ENCODE assay signal across 27 mouse cellular contexts in the genomic region with DNA sequence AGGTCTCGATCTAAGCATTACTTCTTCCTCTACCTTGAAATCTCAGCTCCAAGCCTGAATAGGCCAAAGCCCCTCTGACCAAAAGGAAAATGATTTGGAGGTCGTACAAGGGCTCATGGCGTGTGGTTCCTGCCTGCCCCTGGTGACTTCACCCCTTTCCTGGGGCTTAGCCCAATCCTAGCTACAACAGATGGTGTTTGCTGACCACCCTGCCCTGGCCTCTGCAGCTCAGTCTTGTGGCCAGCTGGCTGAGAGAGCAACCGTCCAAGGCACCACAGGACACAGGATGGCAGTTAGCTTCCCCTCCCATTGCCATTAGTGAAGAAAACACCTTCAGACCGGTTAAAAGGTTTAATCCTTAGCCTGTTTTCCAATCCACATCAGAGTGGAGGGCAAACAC. TPM values are rescaled to one million over a fixed set of nuclear protein-coding genes. Genes with fewer than 3 reads are reported as not detected.
A peak's percentile ranks its signal among the peaks of the same experiment; 100 is the strongest.
DNase-seq lines count a peak whose midpoint lies in the region; ATAC-seq lines count a peak whose summit lies in the region.
"Had no signal": no experiment of that assay in that cellular context is flagged by ENCODE, and none has a peak within 500 bp of the region (broad histone marks: within the 10 kb centered on the region; RNA-seq: fewer than 3 reads in every experiment).

No protein-coding gene starts in this region.

- intact Hi-C loops in left cerebral cortex, postnatal 4 days (cut with DNase I) = no loop called here
- intact Hi-C loops in left cerebral cortex, postnatal 14 days (cut with DNase I) = no loop called here

- no peak for ATAC-seq in kidney, embryonic 16.5 days (ENCODE audit: low FRiP score, low TSS enrichment)
- ATAC-seq: forebrain, embryonic 14.5 days; intestine, postnatal 0 days; liver, embryonic 12.5 days; lung, postnatal 0 days; Patski had no signal

- H3K36me3 ChIP-seq in kidney, embryonic 16.5 days (ENCODE audit: insufficient read depth, low read length) = no peaks in the 10 kb centered on the region
- H3K36me3 ChIP-seq: hindbrain, embryonic 12.5 days; liver, embryonic 12.5 days had no signal

- no peak overlapping the region for H3K4me3 ChIP-seq in kidney, embryonic 16.5 days (ENCODE audit: low read length)
- H3K4me3 ChIP-seq: hindbrain, embryonic 12.5 days; layer of hippocampus, adult 2 months; left cerebral cortex, adult 2 months; liver, embryonic 12.5 days had no signal

- H3K27me3 ChIP-seq in kidney, embryonic 16.5 days (ENCODE audit: insufficient read depth, low read length) = peaks cover 13% of the 10 kb centered on the region

- no peak overlapping the region for H3K27ac ChIP-seq in kidney, embryonic 16.5 days (ENCODE audit: low read length)
- H3K27ac ChIP-seq: hindbrain, embryonic 12.5 days; layer of hippocampus, adult 2 months; left cerebral cortex, adult 2 months; liver, embryonic 12.5 days had no signal

- 67% methylated on average over 5 of the region's 5 CpGs for WGBS in kidney, embryonic 16.5 days

- H3K4me1 ChIP-seq in kidney, embryonic 16.5 days (ENCODE audit: insufficient read depth, low read length) = no peaks in the 10 kb centered on the region
- H3K4me1 ChIP-seq: hindbrain, embryonic 12.5 days; liver, embryonic 12.5 days had no signal

- peak; percentile 67 for DNase-seq in left cerebral cortex, postnatal 4 days
- DNase-seq in left cerebral cortex, postnatal 14 days (ENCODE audit: low spot score in 2 of 2) = no peak
- peak; percentile 91 for DNase-seq in cerebellum, adult 11-12 months
- peak; percentile 92 for DNase-seq in cerebellum, adult 9-11 months
- DNase-seq in retina, embryonic 14.5 days (ENCODE audit: low spot score) = peak; percentile 13
- no peak for DNase-seq in lung, postnatal 4 days
- DNase-seq in natural killer cell, adult 2 months (ENCODE audit: low spot score in 2 of 2) = no peak
- DNase-seq: adrenal gland, postnatal 25 days; gastrocnemius, postnatal 25 days; heart, adult 11 months; heart, postnatal 36 days; kidney, adult 9 months; kidney, postnatal 25 days; lung, adult 18-20 months; spleen, adult 18-20 months; thymus, postnatal 25 days had no signal

- H3K9ac ChIP-seq in kidney, embryonic 16.5 days (replicated peaks; ENCODE audit: low read length) = no peak overlapping the region
- H3K9ac ChIP-seq: hindbrain, embryonic 12.5 days; liver, embryonic 12.5 days had no signal

- H3K9me3 ChIP-seq in kidney, embryonic 16.5 days (ENCODE audit: low read length) = no peaks in the 10 kb centered on the region
- H3K9me3 ChIP-seq: hindbrain, embryonic 12.5 days; liver, embryonic 12.5 days had no signal

- H3K4me2 ChIP-seq in kidney, embryonic 16.5 days (replicated peaks; ENCODE audit: low read depth, low read length) = no peak overlapping the region
- H3K4me2 ChIP-seq: heart, embryonic 11.5 days; hindbrain, embryonic 12.5 days; liver, embryonic 12.5 days had no signal

RNA-seq across cellular contexts. Expression of gene Emilin3, which starts 6.0 kb away (rescaled TPM):
- total RNA-seq in left cerebral cortex, postnatal 4 days (2021) = under 1 TPM; 0.20 to 0.26 TPM
- under 1 TPM; 0.35 to 0.57 TPM for total RNA-seq in left cerebral cortex, postnatal 14 days (2021)
- polyA plus RNA-seq in kidney, embryonic 16.5 days (2015; fragmentation: Nextera tagmentation; extraction: Ambion mirVana) = 7.7 and 11.5 TPM in 2 replicates
- total RNA-seq: adrenal gland, postnatal 25 days; MEL had no signal
- polyA plus RNA-seq: Patski had no signal

RNA-seq across cellular contexts. Expression of gene Lpin3, which starts 25.6 kb away (rescaled TPM):
- under 1 TPM; 0.16 to 0.36 TPM for total RNA-seq in left cerebral cortex, postnatal 4 days (2021)
- total RNA-seq in left cerebral cortex, postnatal 14 days (2021) = 1 to 10 TPM in 1 of 2 experiments, under 1 TPM in 1; 0.30 to 1.2 TPM
- 3.5 and 3.7 TPM in 2 replicates for polyA plus RNA-seq in kidney, embryonic 16.5 days (2015; fragmentation: Nextera tagmentation; extraction: Ambion mirVana)

RNA-seq across cellular contexts. Expression of gene Zhx3, which starts 33.3 kb away (rescaled TPM):
- 10 to 100 TPM; 68.2 to 68.4 TPM for total RNA-seq in left cerebral cortex, postnatal 4 days (2021)
- 10 to 100 TPM; 74.2 to 84.2 TPM for total RNA-seq in left cerebral cortex, postnatal 14 days (2021)
- polyA plus RNA-seq in kidney, embryonic 16.5 days (2015; fragmentation: Nextera tagmentation; extraction: Ambion mirVana) = 15.6 and 17.0 TPM in 2 replicates

Comparison
In these comparisons a context has a peak if more than half of its experiments do, and no peak if none do; other contexts are left out.
1. DNase-seq: peak in left cerebral cortex, postnatal 4 days (single experiment), cerebellum, adult 11-12 months (single experiment), cerebellum, adult 9-11 months (single experiment) and retina, embryonic 14.5 days (single experiment); none in left cerebral cortex, postnatal 14 days (0 of 2), lung, postnatal 4 days (0 of 2) and natural killer cell, adult 2 months (0 of 2).